Mouse (Mus musculus) heart, postnatal 4 days (tissue): Measurements from ENCODE around the gene Tbx6. TPM values are rescaled to one million over a fixed set of nuclear protein-coding genes. Genes with fewer than 3 reads are reported as not detected.

Experiments
- DNase-seq: peaks from one replicate; pipeline ENCODE4 v3.0.0; 2021
- total RNA-seq, 2 experiments: library from RNA; stranded (reverse); gene quantifications; 2 replicates each; pipeline ENCODE4 v1.2.3; 2021

Tbx6 gene
- total RNA-seq, 2 experiments from 2014 or later: 0.26 TPM; not detected in 1

DNA sequence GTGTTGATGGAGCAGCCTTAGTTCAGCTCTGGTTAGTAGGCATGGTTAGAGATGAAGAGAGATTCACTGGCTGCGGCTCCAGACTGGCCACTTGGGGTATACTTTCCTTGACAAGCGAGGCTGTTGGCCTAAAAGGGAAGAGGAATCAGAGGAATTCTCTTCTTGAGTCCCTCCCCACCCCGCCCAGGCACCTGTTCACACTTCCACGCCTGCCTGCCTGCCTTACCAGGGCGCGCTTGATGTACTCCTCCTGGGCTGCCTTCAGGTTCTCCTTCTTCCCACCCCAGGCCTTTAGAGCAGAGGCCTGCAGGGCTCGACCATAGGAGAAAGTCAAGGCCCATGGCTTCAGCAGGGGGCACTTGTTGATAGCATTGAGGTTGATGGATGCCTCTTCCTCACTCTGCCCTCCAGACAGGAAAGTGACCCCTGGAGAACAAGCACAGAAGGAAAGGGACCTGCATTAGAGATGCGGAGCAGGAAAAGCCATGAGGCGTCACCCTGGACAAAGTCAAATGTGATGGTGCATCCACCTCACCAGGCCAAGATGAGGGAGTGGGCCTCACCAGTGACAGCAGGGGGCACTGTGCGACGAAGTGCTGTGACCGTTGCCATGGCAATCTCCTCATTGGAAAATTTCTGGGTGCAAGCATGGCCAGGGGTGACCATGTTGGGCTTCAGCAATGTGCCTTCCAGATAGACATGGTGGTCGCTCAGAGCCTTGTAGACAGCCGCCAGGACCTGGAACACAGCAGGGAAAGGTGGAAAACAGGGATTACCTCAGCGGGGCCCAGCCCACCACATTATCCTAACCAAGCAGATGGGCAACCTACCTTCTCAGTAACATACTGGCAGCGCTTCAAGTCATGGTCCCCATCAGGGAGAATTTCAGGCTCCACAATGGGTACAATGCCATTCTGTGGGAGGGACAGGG is 14.4 kb downstream of the Tbx6 start:
- no peak for DNase-seq

- peak; percentile 53 for DNase-seq
These were observed 15.2 kb downstream of the Tbx6 start for GRCm38 (mm10) chr7:126796350-126796932.

GRCm38 (mm10) chr7:126797411-126798126 is 16.3 kb downstream of the Tbx6 start, which contains the start of gene Fam57b:
TSS of gene Fam57b (plus strand) at chr7:126797668.
- peak; percentile 68 for DNase-seq

GRCm38 (mm10) chr7:126798127-126799049 is 17.1 kb downstream of the Tbx6 start:
- peak; percentile 56 for DNase-seq

GRCm38 (mm10) chr7:126799050-126799467 is 17.8 kb downstream of the Tbx6 start:
- DNase-seq: peak; percentile 98

DNA sequence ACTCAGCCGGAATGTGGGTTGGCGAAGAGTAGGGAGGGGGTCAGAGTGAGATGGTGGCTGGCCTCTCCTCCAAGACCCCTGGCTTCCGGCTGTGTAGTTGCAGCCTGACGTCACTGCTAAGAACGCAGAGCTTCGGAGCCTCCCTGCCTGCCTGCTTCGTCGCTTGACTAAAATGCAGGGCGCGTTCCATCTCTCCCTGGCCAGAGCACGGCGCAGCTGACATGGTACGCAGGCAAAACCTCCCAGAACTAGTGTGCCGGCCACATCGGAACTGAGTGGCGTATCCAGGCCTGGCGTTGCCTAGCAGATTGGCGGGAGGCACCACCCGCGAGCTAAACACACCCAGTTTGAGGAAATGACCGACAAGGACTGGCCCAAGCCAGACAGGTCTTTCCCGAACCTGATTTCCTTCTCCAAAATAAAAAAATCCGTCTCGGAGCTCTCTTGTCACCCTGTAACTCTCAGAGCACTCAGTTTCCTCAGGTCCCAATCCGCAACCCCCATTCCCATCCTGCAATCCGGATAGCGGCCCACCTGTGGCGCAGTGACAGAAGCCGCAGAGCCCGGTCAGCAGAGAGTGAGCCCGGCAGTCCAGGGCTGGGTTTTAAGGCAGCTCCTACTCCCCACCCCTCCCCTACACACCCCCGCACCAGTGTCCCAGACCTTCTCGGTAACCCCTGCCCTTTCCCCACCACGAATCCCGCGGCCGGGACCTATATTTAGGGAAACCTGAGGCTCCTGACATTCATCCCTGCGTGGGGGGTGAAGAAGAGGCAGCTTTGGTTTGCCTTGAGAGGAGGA is 18.4 kb downstream of the Tbx6 start:
- peak; percentile 49 for DNase-seq

- DNase-seq: no peak
These were observed 19.2 kb downstream of the Tbx6 start for GRCm38 (mm10) chr7:126800269-126801056.

- DNase-seq: no peak
These were observed 19.8 kb downstream of the Tbx6 start for GRCm38 (mm10) chr7:126801057-126801422.

DNA sequence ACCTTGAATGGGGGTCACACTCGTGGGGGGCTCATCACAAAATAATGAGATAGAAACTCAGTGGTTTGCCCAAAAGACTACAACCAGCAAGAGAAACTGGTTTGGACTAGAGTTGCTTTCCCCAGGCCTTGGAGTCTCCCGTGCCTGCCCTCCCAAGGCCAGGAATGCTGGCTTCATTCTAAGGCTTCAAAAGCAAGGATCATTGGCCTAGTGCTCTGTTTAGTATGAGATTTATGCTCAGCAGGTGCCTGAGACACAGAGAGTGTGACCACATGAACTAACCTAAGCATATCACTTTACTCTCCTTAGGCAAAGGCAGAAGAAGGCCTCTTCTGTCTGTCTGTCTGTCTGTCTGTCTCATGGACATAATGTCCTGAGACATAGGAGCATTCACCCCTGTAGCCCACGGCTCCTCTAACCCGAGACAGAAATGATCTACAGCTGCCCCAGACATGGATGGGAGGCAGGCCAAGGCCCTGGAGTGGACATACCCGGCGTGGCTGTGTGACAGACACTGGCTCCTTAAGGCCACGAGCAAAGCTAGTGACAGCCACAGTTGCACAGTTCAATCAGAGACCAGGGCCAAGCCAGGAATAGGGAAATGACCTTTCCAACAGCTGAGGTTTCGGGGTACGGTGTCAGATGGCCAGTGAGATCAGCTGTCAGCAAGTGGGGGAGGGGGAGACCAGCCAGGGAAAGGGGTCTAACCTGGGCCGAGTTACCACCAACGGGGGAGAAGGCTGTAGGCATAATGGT is 21.0 kb downstream of the Tbx6 start:
- no peak for DNase-seq

DNA sequence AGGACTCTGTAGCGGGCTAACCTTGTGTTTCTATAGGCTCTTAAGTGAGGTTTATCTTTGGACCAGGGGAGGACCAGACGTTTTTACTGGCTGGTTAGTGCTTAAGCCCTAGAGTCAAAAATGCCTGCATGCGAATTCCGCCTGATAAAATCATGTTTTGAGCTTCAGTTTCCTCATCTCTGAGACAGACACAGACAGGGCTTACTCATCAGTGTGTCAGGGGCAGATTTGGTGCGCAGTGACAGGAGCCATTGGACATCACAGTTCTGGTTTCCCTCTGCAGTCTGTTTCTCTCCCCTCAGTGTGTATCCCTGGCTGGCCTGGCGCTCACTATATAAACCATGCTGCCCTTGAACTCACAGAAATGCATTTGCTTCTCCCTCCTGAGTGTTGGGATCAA is 21.9 kb downstream of the Tbx6 start:
- no peak for DNase-seq

DNA sequence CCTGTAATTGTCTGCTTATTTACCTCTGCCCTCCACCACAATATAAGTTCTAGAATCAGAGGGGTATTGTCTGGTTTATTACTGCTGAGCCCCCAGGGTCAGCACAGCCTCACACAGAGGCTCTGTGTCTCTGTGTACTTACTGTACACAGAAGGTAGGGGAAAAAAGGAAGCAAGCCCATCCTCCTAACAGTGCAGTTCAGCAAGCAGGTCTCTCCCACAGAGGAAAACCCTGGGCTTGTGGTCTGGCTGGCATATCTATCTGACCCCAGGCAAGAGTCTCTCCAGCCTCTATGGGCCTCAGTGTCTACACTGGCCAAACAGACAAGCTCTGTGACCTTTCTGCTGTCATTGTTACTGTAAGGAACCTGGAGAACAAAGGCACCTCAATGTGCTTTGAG is 22.5 kb downstream of the Tbx6 start:
- no peak for DNase-seq

DNA sequence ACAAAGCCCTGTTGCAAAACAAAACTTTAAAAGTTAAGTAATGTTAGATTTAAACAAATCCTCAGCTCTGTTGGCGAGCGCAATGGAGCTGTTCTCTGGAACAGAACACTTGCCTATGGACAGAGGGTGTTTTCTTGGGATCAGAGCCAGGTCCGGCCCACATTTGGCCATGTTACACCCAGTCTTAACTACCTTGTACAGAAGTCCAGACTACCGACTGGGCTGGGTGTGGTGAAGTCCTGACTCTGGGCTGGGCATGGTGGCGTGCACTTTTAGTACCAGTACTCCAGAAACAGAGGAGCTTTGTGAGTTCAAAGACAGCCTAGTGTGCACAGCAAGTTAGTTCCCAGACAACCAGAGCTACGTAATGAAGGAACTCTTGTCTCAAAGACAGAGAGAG is 25.7 kb downstream of the Tbx6 start:
- DNase-seq: no peak

DNA sequence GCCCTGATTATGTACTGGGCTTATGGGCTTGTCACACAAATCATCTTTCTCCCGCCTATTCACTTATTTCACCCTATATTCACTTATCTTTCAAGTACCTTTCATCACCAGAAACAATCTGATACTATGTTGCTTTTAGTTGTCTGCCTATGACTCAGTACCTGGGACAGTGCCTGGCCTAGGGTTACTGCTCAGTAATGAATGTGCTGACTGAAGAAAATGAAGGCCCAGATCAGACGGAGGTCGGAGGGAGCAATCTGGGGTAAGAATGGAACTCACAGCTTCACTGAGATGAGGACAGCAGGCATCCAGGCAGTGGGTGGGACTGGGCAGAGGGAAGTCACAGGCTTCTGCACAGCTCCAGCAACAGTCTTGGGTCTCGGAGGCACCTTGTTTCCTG is 26.1 kb downstream of the Tbx6 start:
- no peak for DNase-seq

DNA sequence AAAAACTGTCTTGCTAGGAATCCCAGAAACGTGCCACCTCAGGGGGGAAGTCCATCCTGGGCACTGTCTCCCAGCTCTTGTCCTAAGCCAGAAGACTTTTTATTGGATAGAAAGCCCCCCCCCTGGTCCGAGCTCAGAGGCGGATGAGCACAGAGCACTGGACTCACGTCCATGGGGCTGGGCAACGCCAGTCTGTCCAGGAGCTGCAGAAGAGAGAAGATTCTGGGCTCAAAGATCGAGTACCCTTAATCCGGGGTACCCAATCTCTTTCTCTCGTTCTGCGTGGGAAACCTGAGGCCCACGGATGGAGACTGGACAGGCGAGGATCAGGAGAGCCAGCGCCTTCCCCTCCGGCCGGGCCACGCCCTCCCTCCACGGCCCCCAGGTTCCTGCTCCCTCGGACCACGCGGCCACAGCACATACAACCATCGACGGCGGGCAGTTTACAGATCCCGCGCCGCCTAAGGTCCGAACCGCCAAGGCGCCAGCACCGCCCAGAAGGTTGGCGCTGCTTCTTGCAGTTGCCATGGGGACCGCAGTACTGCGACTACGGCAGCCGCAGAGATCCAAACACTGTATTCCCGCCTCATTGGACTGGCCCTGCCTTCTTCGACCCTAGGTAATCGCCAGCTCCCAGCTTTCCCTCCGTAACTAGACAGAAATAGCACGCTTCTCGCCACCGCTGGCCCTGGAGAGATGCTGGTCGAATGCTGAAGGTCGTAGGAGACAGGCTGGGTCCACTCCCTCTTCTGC is 27.6 kb downstream of the Tbx6 start:
- DNase-seq: peak; percentile 88

DNA sequence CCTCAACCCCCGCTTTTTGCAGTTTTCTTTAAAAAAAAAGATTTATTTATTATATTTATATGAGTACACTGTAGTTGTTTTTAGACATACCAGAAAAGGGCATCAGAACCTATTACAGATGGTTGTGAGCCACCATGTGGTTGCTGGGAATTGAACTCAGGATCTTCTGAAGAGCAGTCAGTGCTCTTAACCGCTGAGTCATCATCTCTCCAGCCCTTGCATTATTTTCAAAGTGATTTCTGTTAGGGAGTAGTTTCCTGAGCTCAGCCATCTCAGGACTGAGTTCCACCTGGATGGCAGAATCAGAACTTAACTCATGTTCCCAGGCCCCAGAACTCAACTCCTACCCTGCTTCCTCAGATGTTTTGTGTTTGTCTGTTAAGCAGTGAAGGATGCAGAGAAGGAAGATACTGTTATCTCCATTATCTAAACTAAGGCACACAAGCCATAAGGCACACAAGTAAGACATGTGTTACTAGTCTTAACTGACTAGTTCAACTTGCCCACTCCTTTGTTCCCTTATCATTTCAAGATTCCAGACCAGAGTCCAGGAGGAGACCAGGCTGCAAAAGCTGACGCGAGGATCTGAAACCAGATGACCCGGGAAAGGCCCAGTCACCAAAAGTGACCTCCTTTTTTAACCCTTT is 28.6 kb downstream of the Tbx6 start:
- no peak for DNase-seq

GRCm38 (mm10) chr7:126815726-126816222 is 34.5 kb downstream of the Tbx6 start:
- no peak for DNase-seq

DNA sequence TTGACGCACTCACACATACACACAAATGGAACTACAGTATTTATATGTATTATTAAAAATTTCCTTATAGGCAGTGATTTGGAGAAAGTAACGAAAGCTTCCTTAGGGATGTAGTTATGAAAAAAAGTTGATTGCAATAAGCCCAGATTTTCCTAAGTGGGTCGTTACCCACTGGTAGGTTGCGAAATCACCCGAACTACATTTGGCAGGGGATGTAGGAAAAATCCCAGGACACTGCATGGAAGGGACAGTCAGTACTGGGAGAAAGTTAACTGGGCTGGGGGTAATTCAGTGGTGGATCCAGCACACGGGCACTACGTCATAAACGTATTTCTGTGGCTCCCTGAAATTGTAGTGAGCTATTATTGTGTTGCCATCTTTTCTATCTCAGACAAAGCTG is 35.2 kb downstream of the Tbx6 start:
- DNase-seq: no peak

DNA sequence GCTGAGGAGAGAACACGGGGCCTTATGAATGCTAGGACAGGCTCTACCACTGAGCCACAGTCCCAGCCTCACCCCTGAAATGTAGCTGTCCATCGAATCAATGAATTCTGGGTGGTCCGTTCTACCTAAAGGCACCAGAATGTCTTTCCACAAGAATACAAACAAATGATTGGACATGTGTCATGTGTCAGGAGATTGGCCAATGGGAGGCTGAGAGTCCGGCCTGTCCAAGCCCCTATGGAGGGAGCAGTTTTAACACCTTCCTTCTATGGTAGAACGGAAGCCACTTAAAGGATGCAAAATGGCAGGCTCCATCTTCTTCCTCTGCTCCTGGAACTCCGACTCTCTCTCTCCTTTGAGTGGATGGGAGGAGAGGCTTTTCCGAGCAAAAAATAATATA is 36.3 kb downstream of the Tbx6 start:
- DNase-seq: no peak
